Mouse (Mus musculus) intestine, postnatal 0 days (tissue): ENCODE measurements around the gene Inf2. TPM values are rescaled to one million over a fixed set of nuclear protein-coding genes. Genes with fewer than 3 reads are reported as not detected.
A peak's percentile ranks its signal among the peaks of the same experiment; 100 is the strongest.

Source experiments
- ATAC-seq: fragments of 200-750 bp; cut with Nextera tagmentation; 2 replicates; pipeline ENCODE4 v1.8.0; 2017; ENCODE audit warnings: mild to moderate bottlenecking, moderate TSS enrichment, moderate library complexity
- H3K27ac ChIP-seq: fragments of 300-500 bp; sonication (generic); 2 replicates; pipeline ENCODE4 v1.5.1; 2014; ENCODE audit warnings: mild to moderate bottlenecking, low read depth, low read length, moderate library complexity
- H3K27me3 ChIP-seq: fragments of 300-500 bp; sonication (generic); replicated peaks from 2 replicates; pipeline ENCODE4 v1.6.1; 2014; ENCODE audit warnings: low read length, mixed read lengths; ENCODE audit not compliant: control insufficient read depth, insufficient read depth
- H3K36me3 ChIP-seq: fragments of 300-500 bp; sonication (generic); 2 replicates; pipeline ENCODE4 v1.6.1; 2014; ENCODE audit warnings: mild to moderate bottlenecking, moderate library complexity; ENCODE audit not compliant: control insufficient read depth, insufficient read depth
- H3K4me1 ChIP-seq: fragments of 300-500 bp; sonication (generic); replicated peaks from 2 replicates; pipeline ENCODE4 v1.6.1; 2014; ENCODE audit warnings: antibody characterized with exemption, low read length, mixed read lengths; ENCODE audit not compliant: control insufficient read depth, insufficient read depth
- H3K4me2 ChIP-seq: fragments of 300-500 bp; sonication (generic); replicated peaks from 2 replicates; pipeline ENCODE4 v1.6.1; 2014; ENCODE audit warnings: low read depth, mild to moderate bottlenecking, moderate library complexity
- H3K4me3 ChIP-seq: fragments of 300-500 bp; sonication (generic); 2 replicates; pipeline ENCODE4 v1.5.1; 2014; ENCODE audit warnings: low read depth, low read length
- H3K9ac ChIP-seq: fragments of 300-500 bp; sonication (generic); 2 replicates; pipeline ENCODE4 v1.6.1; 2014; ENCODE audit warnings: mild to moderate bottlenecking, low read depth, low read length
- H3K9me3 ChIP-seq: fragments of 300-500 bp; sonication (generic); 2 replicates; pipeline ENCODE4 v1.6.1; 2016; ENCODE audit warnings: mixed run types; ENCODE audit not compliant: control insufficient read depth
- CTCF ChIP-seq: sonication (generic); IDR thresholded peaks from 2 replicates; pipeline ENCODE4 v1.5.1; 2016; ENCODE audit warnings: low read depth, mild to moderate bottlenecking, control low read depth, antibody characterized with exemption, moderate library complexity
- whole genome bisulfite sequencing: fragments of 180-500 bp; shearing (Covaris S2); extraction: QIAGEN DNeasy Blood & Tissue Kit; methylation state at CpG from one replicate; pipeline ENCODE4 v1.1.7; 2014; 5-methylcytosine and 5-hydroxymethylcytosine counted together
- polyA plus RNA-seq: library from polyadenylated mRNA; unstranded; fragments of >200 nt; fragmentation: Nextera tagmentation; extraction: Ambion mirVana; gene quantifications from 2 replicates; pipeline ENCODE4 v1.2.1, GENCODE M21; 2015

Inf2 gene
- polyA plus RNA-seq, 1 experiment from 2014 or later = 0.70 TPM

- Histone ChIP-seq H3K4me2 (peak overlapping the region; percentile 94), H3K4me3 (peak overlapping the region; percentile 47), H3K27me3 (peaks cover 10% of the 10 kb centered on the region), H3K27ac (no peak overlapping the region), H3K4me1 (no peaks in the 10 kb centered on the region; the same call in 1 of the 2 replicates), H3K9me3 (no peaks in the 10 kb centered on the region), H3K36me3 (no peaks in the 10 kb centered on the region), H3K9ac (no peak overlapping the region)
- no peak for ATAC-seq
- 36% methylated on average over 13 of the region's 13 CpGs for WGBS
- no peak for TF ChIP-seq CTCF
These were observed 30.5 kb downstream of the Inf2 start for GRCm38 (mm10) chr12:112618981-112619685.

- H3K4me3 ChIP-seq = peak within 1 kb of the TSS; percentile 47
- 1% methylated on average over 55 of the region's 56 CpGs for WGBS
- peak; percentile 38; the same call in 1 of the 2 replicates for ATAC-seq
- H3K4me1 ChIP-seq = no peaks in the 10 kb centered on the region; the same call in 1 of the 2 replicates
- TF ChIP-seq CTCF = no peak
- H3K27me3 ChIP-seq = peaks cover 10% of the 10 kb centered on the region
- peak within 1 kb of the TSS; percentile 94 for H3K4me2 ChIP-seq
- H3K27ac ChIP-seq = no peak within 1 kb of the TSS
- H3K36me3 ChIP-seq = no peaks in the 10 kb centered on the region
- H3K9ac ChIP-seq = peak within 1 kb of the TSS; percentile 42; the same call in 1 of the 2 replicates
- no peaks in the 10 kb centered on the region for H3K9me3 ChIP-seq
These were observed 31.2 kb downstream of the Inf2 start, which contains the start of gene Adssl1 for GRCm38 (mm10) chr12:112619686-112620353. Gene Adssl1, plus strand, starts transcription at chr12:112620045.

- no peaks in the 10 kb centered on the region for H3K36me3 ChIP-seq
- ATAC-seq = no peak
- H3K9ac ChIP-seq = peak overlapping the region; percentile 42; the same call in 1 of the 2 replicates
- TF ChIP-seq CTCF = no peak
- peak overlapping the region; percentile 47 for H3K4me3 ChIP-seq
- no peaks in the 10 kb centered on the region for H3K9me3 ChIP-seq
- H3K27ac ChIP-seq = no peak overlapping the region
- WGBS = 27% methylated on average over 13 of the region's 16 CpGs
- no peaks in the 10 kb centered on the region; the same call in 1 of the 2 replicates for H3K4me1 ChIP-seq
- H3K4me2 ChIP-seq = peak overlapping the region; percentile 94
- H3K27me3 ChIP-seq = peaks cover 10% of the 10 kb centered on the region
These were observed 31.9 kb downstream of the Inf2 start for GRCm38 (mm10) chr12:112620354-112621061.

GRCm38 (mm10) chr12:112621900-112622299 lies 33.3 kb downstream of the Inf2 start:
- Histone ChIP-seq H3K4me2 (no peak overlapping the region), H3K27me3 (peaks cover 10% of the 10 kb centered on the region)
- ATAC-seq = no peak

GRCm38 (mm10) chr12:112623742-112624141 lies 35.2 kb downstream of the Inf2 start:
- WGBS = 9% methylated on average over 2 of the region's 2 CpGs
- Histone ChIP-seq H3K9ac (no peak overlapping the region), H3K9me3 (no peaks in the 10 kb centered on the region), H3K4me3 (no peak overlapping the region), H3K4me2 (no peak overlapping the region), H3K36me3 (no peaks in the 10 kb centered on the region), H3K4me1 (peaks cover 8% of the 10 kb centered on the region), H3K27me3 (peaks cover 10% of the 10 kb centered on the region), H3K27ac (no peak overlapping the region)
- TF ChIP-seq CTCF = peak; percentile 93
- no peak for ATAC-seq

More at GRCm38 (mm10) chr12:112621900-112622299, 33.3 kb downstream of the Inf2 start:
- TF ChIP-seq CTCF = no peak
- no peak overlapping the region for H3K4me3 ChIP-seq
- peaks cover 6% of the 10 kb centered on the region; the same call in 1 of the 2 replicates for H3K4me1 ChIP-seq
- no peaks in the 10 kb centered on the region for H3K36me3 ChIP-seq
- no peaks in the 10 kb centered on the region for H3K9me3 ChIP-seq
- WGBS = 82% methylated on average over 3 of the region's 3 CpGs
- no peak overlapping the region for H3K9ac ChIP-seq
- no peak overlapping the region for H3K27ac ChIP-seq

- no peak overlapping the region for H3K27ac ChIP-seq
- H3K4me3 ChIP-seq = no peak overlapping the region
- H3K4me1 ChIP-seq = peaks cover 17% of the 10 kb centered on the region
- H3K36me3 ChIP-seq = no peaks in the 10 kb centered on the region
- no peak for TF ChIP-seq CTCF
- whole genome bisulfite sequencing = 78% methylated on average over 4 of the region's 4 CpGs
- ATAC-seq = no peak
- H3K4me2 ChIP-seq = no peak overlapping the region
- peaks cover 9% of the 10 kb centered on the region; the same call in 1 of the 2 replicates for H3K27me3 ChIP-seq
- H3K9me3 ChIP-seq = no peaks in the 10 kb centered on the region
- H3K9ac ChIP-seq = no peak overlapping the region
These were observed 37.1 kb downstream of the Inf2 start for GRCm38 (mm10) chr12:112625700-112626099.
